Mouse (Mus musculus) forebrain, embryonic 14.5 days (tissue): ENCODE data around the gene Uhrf1bp1l. TPM values are rescaled to one million over a fixed set of nuclear protein-coding genes. Genes with fewer than 3 reads are reported as not detected.
"Not testable (repeated sequence)": the region's sequence is repeated elsewhere in the genome, so short reads cannot be mapped to it uniquely, and the experiment has no call there.

ENCODE experiments used
- ATAC-seq: fragments of 200-750 bp; cut with Nextera tagmentation; 2 replicates; pipeline ENCODE4 v1.8.0; 2017; ENCODE audit warnings: mild to moderate bottlenecking, moderate library complexity
- DNase-seq: peaks from one replicate; pipeline ENCODE4 v3.0.0-alpha.2; 2015; ENCODE audit warnings: low spot score
- H3K27ac ChIP-seq: fragments of 300-500 bp; sonication (generic); 2 replicates; pipeline ENCODE4 v1.5.1; 2014; ENCODE audit warnings: low read depth, mild to moderate bottlenecking, control low read depth, low read length, moderate library complexity
- H3K27me3 ChIP-seq: fragments of 300-500 bp; sonication (generic); replicated peaks from 2 replicates; pipeline ENCODE4 v1.6.1; 2014; ENCODE audit warnings: low read length, control low read depth, mixed read lengths; ENCODE audit not compliant: control insufficient read depth, insufficient read depth
- H3K36me3 ChIP-seq: fragments of 300-500 bp; sonication (generic); 2 replicates; pipeline ENCODE4 v1.6.1; 2014; ENCODE audit warnings: low read length, control low read depth; ENCODE audit not compliant: control insufficient read depth, insufficient read depth
- H3K4me1 ChIP-seq: fragments of 300-500 bp; sonication (generic); 2 replicates; pipeline ENCODE4 v1.6.1; 2014; ENCODE audit warnings: antibody characterized with exemption, low read length, control low read depth; ENCODE audit not compliant: control insufficient read depth, insufficient read depth
- H3K4me2 ChIP-seq: fragments of 300-500 bp; sonication (generic); 2 replicates; pipeline ENCODE4 v1.6.1; 2014; ENCODE audit warnings: mild to moderate bottlenecking, control low read depth, low read length
- H3K4me3 ChIP-seq: fragments of 300-500 bp; sonication (generic); 2 replicates; pipeline ENCODE4 v1.5.1; 2014; ENCODE audit warnings: low read depth, low read length, control low read depth
- H3K9ac ChIP-seq: fragments of 300-500 bp; sonication (generic); 2 replicates; pipeline ENCODE4 v1.6.1; 2014; ENCODE audit warnings: mild to moderate bottlenecking, low read length, control low read depth, moderate library complexity
- H3K9me3 ChIP-seq: fragments of 300-500 bp; sonication (generic); replicated peaks from 2 replicates; pipeline ENCODE4 v1.6.1; 2016; ENCODE audit warnings: low read length, control low read depth, mixed read lengths; ENCODE audit not compliant: control insufficient read depth
- WGBS: fragments of 180-500 bp; shearing (Covaris S2); extraction: QIAGEN DNeasy Blood & Tissue Kit; methylation state at CpG from one replicate; pipeline ENCODE4 v1.1.7; 2014; 5-methylcytosine and 5-hydroxymethylcytosine counted together
- polyA plus RNA-seq: library from polyadenylated mRNA; unstranded; fragments of >200 nt; fragmentation: Nextera tagmentation; extraction: Ambion mirVana; gene quantifications from 2 replicates; pipeline ENCODE4 v1.2.1, GENCODE M21; 2014

The Uhrf1bp1l gene
- polyA plus RNA-seq: 26.8 and 29.1 TPM in 2 replicates

- Histone ChIP-seq H3K4me2 (peak within 1 kb of the TSS; percentile 70), H3K9ac (peak within 1 kb of the TSS; percentile 75), H3K36me3 (no peaks in the 10 kb centered on the region), H3K4me3 (peak within 1 kb of the TSS; percentile 64), H3K9me3 (no peaks in the 10 kb centered on the region), H3K27me3 (no peaks in the 10 kb centered on the region), H3K27ac (peak within 1 kb of the TSS; percentile 86), H3K4me1 (0 out of 2 replicates have a peak, but pooled peaks cover 3% of the 10 kb centered on the region)
- 1% methylated on average over 78 of the region's 85 CpGs for WGBS
- DNase-seq (peak; percentile 93), ATAC-seq (peak; percentile 97)
Measured at GRCm38 (mm10) chr10:89744871-89745665, at the start of gene Uhrf1bp1l. TSS of gene Uhrf1bp1l (plus strand) at chr10:89744991.

- ATAC-seq: no peak
Measured at GRCm38 (mm10) chr10:89695194-89695911, 49.4 kb upstream of the Uhrf1bp1l start.

GRCm38 (mm10) chr10:89696270-89696669 lies 48.5 kb upstream of the Uhrf1bp1l start:
- H3K36me3 ChIP-seq, H3K4me2 ChIP-seq, H3K27ac ChIP-seq, H3K27me3 ChIP-seq, H3K9me3 ChIP-seq, H3K4me3 ChIP-seq, DNase-seq, H3K9ac ChIP-seq, ATAC-seq, H3K4me1 ChIP-seq: not testable (repeated sequence)
- 81% methylated on average over 2 of the region's 2 CpGs for WGBS

More at GRCm38 (mm10) chr10:89695194-89695911, 49.4 kb upstream of the Uhrf1bp1l start:
- Histone ChIP-seq H3K27me3 (no peaks in the 10 kb centered on the region), H3K4me3 (no peak overlapping the region), H3K9ac (no peak overlapping the region), H3K27ac (no peak overlapping the region), H3K4me2 (no peak overlapping the region), H3K36me3 (no peaks in the 10 kb centered on the region), H3K9me3 (no peaks in the 10 kb centered on the region), H3K4me1 (no peaks in the 10 kb centered on the region)
- 82% methylated on average over 20 of the region's 20 CpGs for WGBS
- DNase-seq: no peak

- Histone ChIP-seq H3K27ac (no peak overlapping the region), H3K36me3 (no peaks in the 10 kb centered on the region), H3K27me3 (no peaks in the 10 kb centered on the region), H3K4me3 (no peak overlapping the region), H3K9ac (no peak overlapping the region), H3K4me2 (no peak overlapping the region), H3K4me1 (no peaks in the 10 kb centered on the region), H3K9me3 (no peaks in the 10 kb centered on the region)
- no peak for ATAC-seq
- DNase-seq: no peak
- 99% methylated on average over 3 of the region's 3 CpGs for WGBS
Measured at GRCm38 (mm10) chr10:89697956-89698355, 46.8 kb upstream of the Uhrf1bp1l start.

- Histone ChIP-seq H3K36me3 (no peaks in the 10 kb centered on the region), H3K27me3 (no peaks in the 10 kb centered on the region), H3K9ac (no peak overlapping the region), H3K4me3 (no peak overlapping the region), H3K4me1 (no peaks in the 10 kb centered on the region), H3K4me2 (no peak overlapping the region), H3K27ac (no peak overlapping the region), H3K9me3 (no peaks in the 10 kb centered on the region)
- WGBS: 62% methylated on average over 5 of the region's 5 CpGs
- no peak for ATAC-seq
- DNase-seq: no peak
Measured at GRCm38 (mm10) chr10:89703042-89703441, 41.7 kb upstream of the Uhrf1bp1l start.

- no peak overlapping the region for H3K9ac ChIP-seq
- ATAC-seq: no peak
- DNase-seq: no peak
- H3K36me3 ChIP-seq: peaks cover 9% of the 10 kb centered on the region; the same call in 1 of the 2 replicates
- H3K27me3 ChIP-seq: no peaks in the 10 kb centered on the region
- H3K4me3 ChIP-seq: no peak overlapping the region
- 84% methylated on average over 3 of the region's 3 CpGs for WGBS
- no peak overlapping the region for H3K4me2 ChIP-seq
- H3K9me3 ChIP-seq: no peaks in the 10 kb centered on the region
- no peak overlapping the region for H3K27ac ChIP-seq
- no peaks in the 10 kb centered on the region for H3K4me1 ChIP-seq
Measured at GRCm38 (mm10) chr10:89707397-89707796, 37.4 kb upstream of the Uhrf1bp1l start.

- Histone ChIP-seq H3K4me1 (no peaks in the 10 kb centered on the region), H3K36me3 (peaks cover 21% of the 10 kb centered on the region), H3K4me3 (no peak overlapping the region), H3K9ac (no peak overlapping the region), H3K27me3 (no peaks in the 10 kb centered on the region), H3K4me2 (no peak overlapping the region), H3K27ac (no peak overlapping the region), H3K9me3 (no peaks in the 10 kb centered on the region)
- DNase-seq: no peak
- 31% methylated on average over 10 of the region's 10 CpGs for WGBS
- ATAC-seq: no peak
Measured at GRCm38 (mm10) chr10:89708720-89709119, 36.1 kb upstream of the Uhrf1bp1l start.

GRCm38 (mm10) chr10:89714910-89715309 lies 29.9 kb upstream of the Uhrf1bp1l start:
- no peak for DNase-seq
- Histone ChIP-seq H3K27me3 (no peaks in the 10 kb centered on the region), H3K9me3 (no peaks in the 10 kb centered on the region), H3K4me2 (no peak overlapping the region), H3K36me3 (peaks cover 53% of the 10 kb centered on the region), H3K9ac (no peak overlapping the region), H3K27ac (no peak overlapping the region), H3K4me1 (no peaks in the 10 kb centered on the region), H3K4me3 (no peak overlapping the region)
- ATAC-seq: no peak
- 91% methylated on average over 10 of the region's 10 CpGs for WGBS

GRCm38 (mm10) chr10:89720252-89720651 lies 24.5 kb upstream of the Uhrf1bp1l start:
- H3K4me3 ChIP-seq: no peak overlapping the region
- no peak overlapping the region for H3K9ac ChIP-seq
- H3K4me2 ChIP-seq: no peak overlapping the region
- H3K27ac ChIP-seq: no peak overlapping the region
- no peak for DNase-seq
- peaks cover 45% of the 10 kb centered on the region for H3K36me3 ChIP-seq
- H3K4me1 ChIP-seq: no peaks in the 10 kb centered on the region
- H3K9me3 ChIP-seq: no peaks in the 10 kb centered on the region
- no peak for ATAC-seq
- H3K27me3 ChIP-seq: no peaks in the 10 kb centered on the region
